Mouse (Mus musculus): ENCODE results near the gene Rpl23.
"Not testable (repeated sequence)": the region's sequence is repeated elsewhere in the genome, so short reads cannot be mapped to it uniquely, and the experiment has no call there.

The Rpl23 gene

DNA sequence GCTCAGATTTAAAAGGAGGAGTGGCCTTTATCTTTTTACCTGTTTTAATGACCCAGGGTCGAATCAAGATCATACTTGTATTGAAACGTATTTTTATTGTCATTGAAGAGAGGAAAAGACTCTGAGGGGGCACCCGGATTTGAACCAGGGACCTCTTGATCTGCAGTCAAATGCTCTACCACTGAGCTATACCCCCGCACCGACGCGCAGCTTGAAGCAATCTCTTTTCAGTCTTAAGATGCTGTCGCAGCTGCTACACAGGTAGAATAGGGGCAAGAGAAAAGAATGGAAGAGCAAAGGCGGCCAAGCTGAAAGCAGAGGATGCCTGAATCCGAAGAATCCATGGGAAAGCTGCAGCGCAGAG lies 16.5 kb upstream of the Rpl23 start, which contains the start of gene Lasp1:
Lasp1 (plus strand) TSS at position 219 of the 364 bp plus-strand sequence.
- peak; percentile 84 for DNase-seq

DNA sequence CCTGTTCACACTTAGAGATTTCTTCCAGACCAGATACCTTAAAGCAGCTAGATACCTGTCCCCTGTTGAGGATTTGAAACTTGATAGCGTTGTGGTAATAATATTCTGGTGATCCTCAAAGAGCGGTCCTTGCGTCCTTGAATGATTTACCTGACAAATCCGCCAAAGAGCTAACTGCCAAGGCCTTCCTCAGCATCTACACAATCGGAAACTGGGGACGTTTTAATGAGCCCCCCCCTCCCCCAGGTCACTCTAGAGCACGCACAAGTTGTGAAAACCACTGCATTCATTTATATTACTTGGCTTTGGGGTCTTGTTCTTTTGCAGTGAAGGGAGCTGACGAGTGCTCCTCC lies 15.8 kb upstream of the Rpl23 start:
- DNase-seq = no peak

DNA sequence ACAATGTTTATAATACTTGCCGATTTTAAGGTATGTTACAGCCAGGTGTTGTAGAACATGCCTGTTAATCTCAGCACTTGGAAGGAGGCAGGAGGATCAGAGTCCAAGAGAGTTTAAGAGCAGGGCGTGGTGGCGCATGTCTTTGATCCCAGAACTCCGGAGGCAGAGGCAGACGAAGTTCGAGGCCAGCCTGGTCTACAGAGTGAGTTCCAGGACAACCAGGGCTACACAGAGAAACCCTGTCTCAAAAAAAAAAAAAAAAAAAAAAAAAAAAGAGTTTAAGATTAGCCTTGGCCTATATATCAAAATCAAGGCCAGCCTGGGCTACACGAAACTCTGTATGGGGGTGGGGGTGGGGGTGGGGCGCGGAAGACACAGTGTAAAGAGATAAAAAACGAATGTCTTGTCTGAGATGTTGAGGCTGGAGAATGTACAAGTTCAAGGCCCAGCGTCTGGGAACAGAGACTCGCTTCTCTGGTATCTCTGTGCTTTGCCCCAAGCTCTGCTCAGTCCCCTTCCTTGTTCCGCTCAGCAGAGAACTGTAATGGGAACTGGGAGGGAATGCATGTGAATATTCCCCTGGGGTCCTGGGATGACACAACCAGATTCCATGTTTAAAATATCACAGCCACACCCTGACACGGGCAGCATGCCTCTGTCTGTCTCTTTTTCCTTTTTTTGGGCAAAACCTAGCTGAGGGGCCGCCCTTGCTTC lies 15.3 kb upstream of the Rpl23 start:
- DNase-seq = no peak

DNA sequence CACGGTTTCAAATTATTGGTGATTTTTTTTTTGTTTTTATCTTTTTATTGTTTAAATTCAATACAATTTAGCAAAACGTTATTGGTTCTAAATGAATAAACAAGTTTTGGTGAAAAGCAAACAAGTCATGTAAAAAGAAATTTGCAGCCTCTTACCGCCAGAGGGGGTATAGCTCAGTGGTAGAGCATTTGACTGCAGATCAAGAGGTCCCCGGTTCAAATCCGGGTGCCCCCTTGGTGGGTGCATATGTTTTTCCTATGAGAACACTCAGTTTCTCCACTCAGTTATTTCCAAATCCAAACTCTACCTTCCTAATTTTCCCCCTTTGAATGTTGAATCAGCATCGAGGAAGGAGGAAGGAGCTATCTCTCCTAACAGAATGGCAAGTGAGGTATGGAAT lies 14.7 kb upstream of the Rpl23 start:
- DNase-seq = peak; percentile 78

DNA sequence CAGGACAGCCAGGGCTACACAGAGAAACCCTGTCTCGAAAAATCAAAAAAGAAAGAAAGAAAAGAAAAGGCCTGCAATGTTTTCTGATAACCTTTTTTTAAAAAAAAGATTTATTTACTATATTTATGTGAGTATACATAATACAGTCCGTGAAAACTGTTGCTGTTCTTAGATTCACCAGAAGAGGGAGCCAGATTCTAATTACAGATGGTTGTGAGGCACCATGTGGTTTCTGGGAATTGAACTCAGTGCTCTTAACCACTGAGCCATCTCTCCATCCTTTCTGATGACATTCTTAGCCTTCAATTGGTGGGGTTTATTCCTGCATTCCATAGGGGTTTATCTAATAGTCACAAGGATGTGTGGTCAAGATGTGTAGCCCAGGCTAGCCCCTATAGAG lies 10.9 kb upstream of the Rpl23 start:
- no peak for DNase-seq

DNA sequence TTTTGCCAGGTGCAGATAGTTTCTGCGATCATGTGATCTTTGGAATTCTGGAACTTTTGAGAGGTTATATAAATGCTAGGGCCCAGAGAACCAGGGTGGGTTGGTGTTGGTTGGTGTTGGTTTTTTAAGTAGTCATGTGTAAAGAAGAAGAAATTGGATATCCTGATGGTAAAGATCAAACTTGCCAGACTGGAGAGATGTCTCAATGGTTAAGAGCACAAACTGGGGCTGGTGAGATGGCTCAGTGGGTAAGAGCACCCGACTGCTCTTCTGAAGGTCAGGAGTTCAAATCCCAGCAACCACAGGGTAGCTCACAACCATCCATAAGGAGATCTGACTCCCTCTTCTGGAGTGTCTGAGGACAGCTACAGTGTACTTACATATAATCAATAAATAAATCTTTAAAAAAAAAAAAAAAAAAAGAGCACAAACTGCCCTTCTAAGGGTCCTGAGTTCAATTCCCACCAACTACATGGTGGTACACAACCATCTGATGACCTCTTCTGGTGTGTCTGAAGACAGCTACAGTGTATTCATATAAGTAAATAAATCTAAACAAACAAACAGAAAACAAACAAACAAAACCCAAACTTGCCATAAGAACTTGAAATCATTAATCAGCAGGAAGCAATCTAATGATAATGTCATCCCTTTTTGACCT lies 8.7 kb upstream of the Rpl23 start:
- not testable (repeated sequence) for DNase-seq

DNA sequence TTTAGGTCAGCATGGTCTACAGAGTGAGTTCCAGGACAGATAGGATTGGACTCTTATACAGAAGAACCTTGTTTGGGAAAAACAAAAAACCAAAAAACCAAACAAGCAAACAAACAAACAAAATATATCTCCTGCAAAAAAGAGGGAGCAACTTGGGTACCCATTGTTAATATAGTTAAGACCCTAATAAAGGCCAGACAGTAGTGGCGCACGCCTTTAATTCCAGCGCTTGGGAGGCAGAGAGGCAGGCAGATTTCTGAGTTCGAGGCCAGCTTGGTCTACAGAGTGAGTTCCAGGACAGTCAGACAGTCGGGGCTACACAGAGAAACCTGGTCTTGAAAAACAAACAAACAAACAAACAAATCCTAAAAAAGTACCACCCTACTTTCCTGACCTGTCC lies 7.5 kb upstream of the Rpl23 start:
- no peak for DNase-seq

DNA sequence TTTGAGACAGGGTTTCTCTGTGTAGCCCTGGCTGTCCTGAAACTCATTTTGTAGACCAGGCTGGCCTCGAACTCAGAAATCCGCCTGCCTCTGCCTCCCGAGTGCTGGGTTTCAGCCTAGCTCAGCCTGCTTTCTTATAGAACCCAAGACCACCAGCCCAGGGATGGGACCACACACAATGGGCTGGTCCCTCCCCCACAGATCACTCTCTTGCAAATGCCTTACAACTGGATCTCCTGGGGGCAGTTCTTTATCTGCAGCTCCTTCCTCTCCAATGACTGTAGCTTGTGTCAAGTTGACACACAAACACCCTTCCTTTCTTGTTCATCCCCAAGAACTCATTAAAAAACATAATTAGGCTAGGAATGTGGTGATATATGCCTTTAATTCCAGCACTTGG lies 5.7 kb upstream of the Rpl23 start:
- no peak for DNase-seq

DNA sequence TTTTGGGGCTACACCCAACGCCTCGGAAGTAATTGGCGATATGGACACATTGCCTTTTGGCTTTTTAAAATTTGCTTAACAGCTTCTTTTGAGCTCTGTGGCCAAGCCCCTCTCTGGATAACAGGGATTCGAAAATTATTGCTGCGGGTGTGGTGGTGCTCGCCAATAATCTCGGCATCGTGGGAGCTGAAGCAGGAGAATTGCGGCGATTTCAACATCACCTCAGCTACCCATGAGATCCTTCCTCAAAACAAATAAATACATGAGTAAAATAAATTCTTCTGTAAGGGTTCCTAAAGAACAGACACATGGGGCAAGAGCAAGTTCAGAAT lies 293 bp upstream of the Rpl23 start:
- no peak for DNase-seq

DNA sequence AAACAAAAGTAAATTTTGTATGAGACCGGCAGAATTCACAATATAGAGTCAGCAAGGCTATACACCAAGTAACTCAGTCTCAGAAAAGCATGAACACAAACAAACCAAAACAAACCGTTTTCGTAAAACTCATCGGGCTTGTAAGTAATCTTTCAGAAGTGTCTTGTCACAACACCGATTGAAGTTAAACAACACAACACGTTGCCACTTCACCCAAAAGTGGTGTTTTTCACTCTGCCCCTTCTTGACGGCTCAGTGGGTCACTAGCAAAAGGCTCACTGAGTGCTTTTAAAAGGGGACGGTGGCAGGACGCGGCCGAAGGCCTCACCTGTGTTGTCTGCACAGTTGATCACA lies 782 bp downstream of the Rpl23 start:
- DNase-seq = no peak

DNA sequence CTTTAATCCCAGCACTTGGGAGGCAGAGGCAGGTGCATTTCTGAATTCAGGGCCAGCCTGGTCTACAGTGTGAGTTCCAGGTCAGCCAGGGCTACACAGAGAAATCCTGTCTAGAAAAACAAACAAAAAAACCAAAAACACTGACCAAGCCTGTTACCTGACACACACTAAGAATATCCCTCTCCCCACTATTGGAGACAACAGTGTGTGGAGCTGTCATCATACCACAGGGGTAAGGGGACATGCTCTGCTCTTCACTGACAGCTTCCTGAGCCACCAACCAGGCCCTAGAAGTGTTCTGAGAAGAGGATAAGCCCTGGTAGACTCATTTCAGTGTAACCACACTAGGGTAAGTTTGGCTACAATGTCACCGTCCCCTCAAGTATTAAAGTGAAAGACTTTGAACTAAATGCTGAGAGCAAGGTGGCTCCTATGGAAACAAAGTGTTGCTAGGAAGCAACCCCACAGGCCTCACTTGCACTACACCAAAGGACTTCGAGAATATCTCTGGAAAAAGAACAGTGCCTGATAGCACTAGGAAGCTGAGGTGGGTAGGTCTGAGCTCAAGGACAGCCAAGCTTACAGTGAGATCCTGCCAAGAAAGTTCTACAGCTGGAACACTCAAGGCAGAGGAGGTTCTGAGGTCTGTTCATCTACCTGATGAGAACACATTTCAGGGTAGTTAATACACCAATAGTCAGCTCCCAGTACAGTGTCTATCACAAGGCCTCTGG lies 2.1 kb downstream of the Rpl23 start:
- DNase-seq = no peak

DNA sequence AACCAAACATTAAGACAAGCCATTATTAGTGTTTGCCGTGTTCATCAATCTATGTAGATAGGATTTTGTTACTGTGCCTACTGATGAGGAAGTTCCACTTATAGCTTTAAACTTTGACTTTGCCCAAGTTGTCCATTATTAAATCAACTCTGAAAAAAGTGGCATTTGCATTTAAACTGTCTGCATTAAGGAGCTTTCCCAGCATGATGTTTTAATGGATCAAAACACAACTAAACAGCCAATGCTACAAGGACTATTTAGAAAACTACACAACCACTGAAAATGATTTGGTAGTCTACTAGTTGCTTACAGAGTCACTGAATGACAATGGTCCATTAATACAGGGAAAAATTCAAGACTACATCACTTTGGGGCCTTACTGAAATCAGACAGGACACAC lies 3.3 kb downstream of the Rpl23 start:
- DNase-seq = no peak

DNA sequence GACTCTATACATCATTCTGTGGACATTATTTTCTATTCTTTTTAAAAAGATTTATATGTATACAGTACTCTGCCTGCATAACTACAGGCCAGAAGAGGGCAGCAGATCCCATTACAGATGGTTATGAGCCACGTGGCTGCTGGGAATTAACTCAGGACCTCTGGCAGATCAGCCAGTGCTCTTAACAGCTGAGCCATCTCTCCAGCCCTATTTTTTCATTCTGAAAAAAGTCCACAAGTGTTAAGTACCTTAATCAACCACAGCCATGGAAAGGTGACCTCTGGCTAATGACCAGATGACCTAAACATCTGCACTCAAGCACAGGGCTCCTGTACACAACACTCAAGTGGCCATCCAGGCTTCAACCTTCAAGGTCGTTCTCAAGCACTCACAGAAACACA lies 5.1 kb downstream of the Rpl23 start:
- DNase-seq = peak; percentile 32

DNA sequence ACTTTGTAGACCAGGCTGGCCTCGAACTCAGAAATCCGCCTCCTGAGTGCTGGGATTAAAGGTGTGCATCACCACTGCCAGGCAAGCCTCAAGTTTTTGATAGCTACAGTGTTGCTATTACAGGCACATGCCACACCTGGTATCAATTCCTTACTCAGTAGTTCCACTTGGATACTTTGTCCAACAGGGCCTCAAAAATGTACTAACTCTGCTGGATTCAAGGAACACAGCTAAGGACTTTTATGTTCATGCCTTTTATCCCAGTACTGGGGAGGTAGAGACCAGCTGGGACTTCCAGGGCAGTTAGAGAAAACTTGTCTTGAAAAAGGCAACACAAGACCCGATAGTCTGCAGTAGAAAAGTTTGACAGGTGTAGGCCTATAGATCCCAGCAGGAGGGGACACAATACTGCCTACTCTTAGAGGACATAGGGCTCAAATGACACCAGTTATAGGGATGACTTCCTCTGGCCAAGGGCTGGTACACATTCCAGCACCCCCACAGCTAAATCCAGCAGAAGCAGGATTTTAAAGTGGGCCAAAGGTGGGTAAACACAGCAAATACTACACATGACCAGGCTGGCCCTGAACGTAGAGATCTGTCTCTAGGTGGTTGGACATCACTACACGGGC lies 5.6 kb downstream of the Rpl23 start:
- DNase-seq = no peak

DNA sequence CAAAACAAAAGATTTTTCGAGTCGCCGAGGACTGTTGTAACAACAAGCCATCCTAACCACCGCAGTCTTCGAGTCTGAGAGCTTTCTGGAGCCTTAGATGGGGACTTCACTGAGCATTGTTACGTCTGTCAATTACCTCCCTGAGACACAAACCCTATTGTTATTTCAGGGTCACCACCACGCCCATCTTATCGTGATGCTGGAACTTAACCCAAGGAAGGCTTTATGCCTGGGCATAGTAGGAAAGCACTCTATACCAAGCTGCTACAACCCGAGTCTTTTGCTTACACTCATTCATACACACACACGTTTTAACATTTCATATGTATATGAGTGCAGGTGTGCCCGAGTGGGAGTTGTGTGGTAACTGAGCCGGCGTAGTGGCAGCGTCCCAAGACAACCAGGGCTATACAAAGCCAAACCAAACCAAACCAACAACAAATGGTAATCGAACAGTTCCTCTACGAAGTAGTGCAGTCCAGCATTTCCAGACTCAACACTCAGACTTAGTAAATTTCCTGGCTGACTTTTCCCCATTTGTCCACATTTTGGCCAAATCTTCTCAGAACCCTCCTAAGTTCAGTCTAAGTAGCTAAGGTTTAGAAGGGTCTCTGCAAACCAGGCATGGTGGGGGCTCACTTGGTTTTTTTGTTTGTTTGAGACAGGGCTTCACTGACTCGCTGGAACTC lies 6.3 kb downstream of the Rpl23 start, which contains the start of gene 1700001P01Rik:
1700001P01Rik (minus strand) TSS at position 111 of the 689 bp plus-strand sequence.
- DNase-seq = no peak

DNA sequence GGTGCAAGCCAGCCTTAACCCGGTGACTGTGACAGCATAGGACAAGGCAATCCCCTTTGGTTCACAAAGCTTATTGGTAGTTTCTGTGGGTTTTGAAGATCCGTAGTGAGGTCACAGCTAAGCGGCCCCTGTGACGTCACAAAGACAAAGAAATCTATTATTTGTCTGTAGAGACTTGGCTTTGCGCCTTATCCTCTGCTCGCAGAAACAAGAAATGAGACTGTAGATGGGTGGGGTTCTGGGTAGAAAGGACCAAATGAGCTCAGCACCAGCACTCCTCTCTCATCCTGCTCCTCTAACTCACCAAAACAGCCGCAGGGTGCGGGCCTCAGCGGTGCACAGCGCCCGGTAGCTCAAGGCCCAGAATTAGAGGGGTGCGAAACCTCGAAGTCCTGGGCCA lies 7.1 kb downstream of the Rpl23 start:
- no peak for DNase-seq

DNA sequence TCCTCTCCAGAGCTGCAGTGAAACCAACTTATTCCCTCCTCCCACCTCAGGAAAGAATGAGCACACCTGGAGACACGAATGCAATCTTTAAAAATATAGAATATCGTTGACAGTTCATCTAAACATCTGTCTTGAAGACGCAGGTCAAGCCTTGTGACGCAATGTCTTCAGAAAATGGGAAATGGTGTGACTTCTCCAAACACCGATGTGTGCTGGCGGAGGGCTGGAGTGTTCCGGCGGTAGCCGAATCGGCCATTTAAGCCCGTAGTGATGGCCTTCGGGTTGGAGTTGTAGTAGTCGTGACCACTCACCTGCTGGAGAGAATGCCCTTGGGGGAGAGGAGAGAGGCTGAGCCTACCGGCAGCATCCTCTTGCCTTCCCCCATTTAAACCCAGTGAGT lies 10.8 kb downstream of the Rpl23 start:
- DNase-seq = no peak

DNA sequence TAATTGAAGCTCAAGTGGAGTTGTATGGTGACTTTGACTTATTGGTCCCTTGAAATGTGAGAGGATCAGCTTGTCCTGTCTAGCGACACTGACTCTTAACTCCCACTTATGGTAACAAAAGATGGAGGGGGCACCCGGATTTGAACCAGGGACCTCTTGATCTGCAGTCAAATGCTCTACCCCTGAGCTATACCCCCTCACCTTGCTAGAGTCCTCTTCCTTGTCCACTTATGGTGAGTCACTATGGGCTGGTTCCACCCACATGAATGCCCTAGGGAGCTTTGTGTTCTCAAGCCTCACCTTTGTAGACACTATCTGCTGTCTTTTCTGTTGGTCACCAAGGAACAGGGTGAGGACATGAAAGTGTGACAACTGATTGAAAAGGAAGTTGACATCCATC lies 12.5 kb downstream of the Rpl23 start:
- DNase-seq = no peak

DNA sequence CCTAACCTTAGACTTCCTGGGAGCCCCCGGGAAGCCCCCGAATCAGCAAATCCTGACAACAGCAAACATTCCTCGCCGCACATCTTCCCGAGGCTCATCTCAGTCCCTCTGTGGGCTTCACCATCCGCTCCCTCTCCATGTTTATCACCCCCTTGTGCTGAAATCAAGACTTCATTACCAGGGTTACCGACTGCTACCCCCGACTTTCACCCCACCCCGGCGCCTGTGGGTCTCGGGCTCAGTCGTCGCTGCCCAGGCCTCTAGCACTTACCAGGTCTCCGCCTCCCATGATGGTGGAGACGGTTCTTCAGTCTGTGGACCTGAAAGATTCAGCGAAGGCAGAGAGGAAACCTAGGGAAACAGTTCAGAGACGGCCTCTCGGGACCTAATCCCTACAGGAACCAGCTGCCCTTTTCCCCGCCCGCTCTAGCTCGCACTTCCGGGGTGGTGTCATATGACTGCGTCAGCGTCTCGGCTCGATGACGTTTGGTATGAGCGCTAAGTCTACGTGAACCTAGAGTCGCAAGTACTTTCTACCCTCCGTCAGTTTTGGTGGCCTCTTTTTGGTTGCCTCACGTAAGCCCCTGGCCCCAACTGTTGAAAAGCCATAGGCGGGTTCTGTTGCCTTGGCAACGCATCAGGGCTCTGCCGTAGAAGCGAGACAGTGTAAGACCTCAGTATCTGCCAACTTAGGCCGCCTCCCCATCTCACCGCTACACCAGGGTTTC lies 15.9 kb downstream of the Rpl23 start, which contains the start of gene Cwc25:
Cwc25 (minus strand) TSS at position 403 of the 728 bp plus-strand sequence.
- peak; percentile 92 for DNase-seq

DNA sequence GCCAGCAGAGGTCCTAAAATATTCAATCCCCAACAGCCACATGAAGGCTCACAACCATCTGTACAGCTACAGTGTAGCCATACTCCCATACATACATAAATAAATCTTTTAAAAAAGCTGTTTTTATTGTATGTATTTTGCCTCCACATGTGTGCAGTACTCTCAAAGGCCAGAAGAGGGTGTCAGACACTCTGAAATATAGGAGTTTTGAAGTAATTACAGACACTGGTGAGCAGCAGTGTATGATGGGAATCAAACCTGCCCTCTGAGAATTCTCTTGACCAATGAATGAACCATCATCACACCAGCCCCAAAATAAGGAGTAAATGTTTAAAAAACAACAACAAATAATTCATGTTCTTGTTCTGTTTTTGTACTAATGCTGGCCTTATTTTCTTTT lies 20.6 kb downstream of the Rpl23 start:
- no peak for DNase-seq

DNA sequence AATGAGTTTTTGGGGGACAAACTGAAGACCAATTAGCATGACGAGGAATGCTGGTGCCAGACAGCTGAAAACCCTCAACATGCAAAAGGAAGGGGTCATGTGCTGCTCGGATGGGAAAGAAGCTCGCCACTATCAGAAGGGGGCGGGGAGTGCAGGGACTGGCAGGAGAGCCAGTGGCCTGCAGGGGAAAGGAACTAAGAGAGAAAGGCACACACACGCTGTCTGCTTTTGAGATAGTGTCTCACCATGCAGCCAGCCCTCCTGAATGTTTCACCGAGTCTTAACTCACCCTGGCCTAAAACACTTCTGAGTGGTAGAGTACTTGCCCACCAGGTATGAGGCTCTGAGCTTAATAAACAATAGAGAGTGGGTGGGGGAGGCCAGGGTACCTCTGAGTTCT lies 23.3 kb downstream of the Rpl23 start:
- DNase-seq = no peak

DNA sequence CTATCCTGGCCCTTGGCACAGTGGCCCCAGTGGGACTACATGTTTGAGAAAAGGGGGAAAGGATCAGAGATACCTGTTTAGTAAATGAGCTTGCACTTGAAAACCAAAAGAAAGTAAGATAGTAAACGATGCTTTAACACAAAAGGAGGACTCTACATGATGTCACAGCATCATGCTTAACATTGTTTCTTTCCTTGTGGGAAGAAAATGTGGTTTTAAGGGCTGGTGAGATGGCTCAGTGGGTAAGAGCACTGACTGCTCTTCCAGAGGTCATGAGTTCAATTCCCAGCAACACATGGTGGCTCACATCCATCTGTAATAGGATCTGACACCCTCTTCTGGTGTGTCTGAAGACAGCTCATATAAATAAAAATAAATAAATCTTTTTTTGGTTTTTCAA lies 24.1 kb downstream of the Rpl23 start:
- DNase-seq = no peak

DNA sequence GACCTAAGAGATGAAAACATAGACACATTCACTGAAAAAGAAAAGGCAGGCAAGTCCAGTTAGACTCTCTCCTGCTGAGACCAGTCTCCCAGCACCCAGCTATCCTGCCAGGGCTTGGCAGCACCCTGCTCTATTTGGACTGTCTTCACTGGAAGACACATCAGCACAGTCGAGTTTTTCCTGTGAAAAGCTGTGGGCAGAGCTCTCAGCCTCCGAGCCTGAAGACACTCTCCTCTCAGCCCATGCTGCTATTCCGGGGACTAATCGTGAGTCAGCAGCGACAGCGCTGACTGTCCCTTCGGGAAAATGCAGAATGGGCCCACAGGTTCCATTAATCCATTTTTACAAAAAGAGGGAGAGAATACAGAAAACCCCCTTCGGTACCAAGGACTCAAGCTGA lies 29.0 kb downstream of the Rpl23 start:
- DNase-seq = no peak
